Mouse (Mus musculus): Measurements from ENCODE around the gene Tmem145. TPM values are rescaled to one million over a fixed set of nuclear protein-coding genes. Genes with fewer than 3 reads are reported as not detected.
A peak's percentile ranks its signal among the peaks of the same experiment; 100 is the strongest.

The Tmem145 gene
- polyA plus RNA-seq, 2 experiments, result not detected

DNA sequence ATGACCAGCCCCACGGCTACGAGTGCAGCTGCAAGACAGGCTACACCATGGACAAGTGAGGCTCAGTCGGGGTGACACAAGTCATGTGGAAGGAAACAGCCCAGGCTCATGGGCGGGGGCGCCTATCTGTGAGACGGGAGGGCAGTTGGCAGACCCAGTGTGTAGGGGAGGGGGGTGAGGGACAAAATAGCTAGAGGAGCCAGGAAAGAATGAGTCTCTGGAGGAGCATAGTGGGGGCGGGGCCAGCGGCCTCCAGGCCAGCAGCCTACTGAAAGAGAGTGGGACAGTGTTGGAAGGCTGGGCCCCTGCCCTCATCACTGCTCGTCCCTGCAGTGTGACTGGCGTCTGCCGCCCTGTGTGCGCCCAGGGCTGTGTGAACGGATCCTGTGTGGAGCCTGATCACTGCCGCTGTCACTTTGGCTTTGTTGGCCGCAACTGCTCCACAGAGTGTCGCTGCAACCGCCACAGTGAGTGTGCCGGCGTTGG, 52.9 kb downstream of the Tmem145 start:
- H3K9ac ChIP-seq (replicated peaks), result no peak overlapping the region
- H3K4me3 ChIP-seq (ENCODE audit: insufficient read depth in 1 of 2, low read depth in 2 of 2, low read length in 2 of 2), result no peak overlapping the region
- no peak overlapping the region for H3K4me2 ChIP-seq (ENCODE audit: low read depth)
- 75% methylated on average over 19 of the region's 19 CpGs for WGBS (ENCODE audit: insufficient replicate concordance)
- TF ChIP-seq CTCF (IDR thresholded peaks at IDR 0.05; ENCODE audit: low read depth) (no peak), EP300 (IDR thresholded peaks at IDR 0.05; ENCODE audit: low read depth) (no peak)
- ATAC-seq (ENCODE audit: insufficient read depth) (no peak), DNase-seq (ENCODE audit: low read depth in 3 of 3, low spot score in 3 of 3) (no peak)
- H3K4me1 ChIP-seq (replicated peaks; ENCODE audit: control insufficient read depth in 2 of 2, insufficient read depth in 2 of 2, low read length in 1 of 2), result no peaks in the 10 kb centered on the region
- H3K36me3 ChIP-seq (replicated peaks; ENCODE audit: control insufficient read depth, insufficient read depth, low read depth), result no peaks in the 10 kb centered on the region
- no peaks in the 10 kb centered on the region for H3K9me3 ChIP-seq (ENCODE audit: control insufficient read depth, low read length)
- H3K27ac ChIP-seq, result no peak overlapping the region
- no peaks in the 10 kb centered on the region for H3K27me3 ChIP-seq (ENCODE audit: control insufficient read depth, insufficient read depth, low read length)

DNA sequence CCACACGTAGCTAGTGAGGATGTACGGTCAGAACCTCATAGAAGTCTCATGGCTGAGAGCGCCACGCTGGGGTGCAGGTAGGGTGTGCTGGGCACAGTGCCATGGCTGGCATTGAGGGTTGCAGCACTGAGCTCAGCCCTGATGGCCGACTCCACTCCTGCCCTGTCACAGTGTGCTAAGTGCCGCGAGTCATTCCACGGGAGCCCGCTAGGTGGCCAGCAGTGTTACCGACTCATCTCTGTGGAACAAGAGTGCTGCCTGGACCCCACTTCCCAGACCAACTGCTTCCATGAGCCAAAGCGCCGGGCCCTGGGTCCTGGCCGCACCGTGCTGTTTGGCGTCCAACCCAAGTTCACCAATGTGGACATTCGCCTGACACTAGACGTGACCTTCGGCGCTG, 57.2 kb downstream of the Tmem145 start:
- Histone ChIP-seq H3K4me1 (replicated peaks; ENCODE audit: control insufficient read depth in 2 of 2, insufficient read depth in 2 of 2, low read length in 1 of 2) (no peaks in the 10 kb centered on the region), H3K27me3 (ENCODE audit: control insufficient read depth, insufficient read depth, low read length) (peaks cover 15% of the 10 kb centered on the region), H3K9me3 (ENCODE audit: control insufficient read depth, low read length) (no peaks in the 10 kb centered on the region), H3K4me2 (ENCODE audit: low read depth) (no peak overlapping the region), H3K27ac (no peak overlapping the region), H3K36me3 (replicated peaks; ENCODE audit: control insufficient read depth, insufficient read depth, low read depth) (no peaks in the 10 kb centered on the region), H3K9ac (replicated peaks) (no peak overlapping the region), H3K4me3 (ENCODE audit: insufficient read depth in 1 of 2, low read depth in 2 of 2, low read length in 2 of 2) (no peak overlapping the region)
- ATAC-seq (ENCODE audit: insufficient read depth) (no peak), DNase-seq (ENCODE audit: low read depth in 3 of 3, low spot score in 3 of 3) (no peak)
- TF ChIP-seq EP300 (IDR thresholded peaks at IDR 0.05; ENCODE audit: low read depth) (no peak), CTCF (IDR thresholded peaks at IDR 0.05; ENCODE audit: low read depth) (peak; percentile 55)
- 76% methylated on average over 19 of the region's 19 CpGs for WGBS (ENCODE audit: insufficient replicate concordance)

DNA sequence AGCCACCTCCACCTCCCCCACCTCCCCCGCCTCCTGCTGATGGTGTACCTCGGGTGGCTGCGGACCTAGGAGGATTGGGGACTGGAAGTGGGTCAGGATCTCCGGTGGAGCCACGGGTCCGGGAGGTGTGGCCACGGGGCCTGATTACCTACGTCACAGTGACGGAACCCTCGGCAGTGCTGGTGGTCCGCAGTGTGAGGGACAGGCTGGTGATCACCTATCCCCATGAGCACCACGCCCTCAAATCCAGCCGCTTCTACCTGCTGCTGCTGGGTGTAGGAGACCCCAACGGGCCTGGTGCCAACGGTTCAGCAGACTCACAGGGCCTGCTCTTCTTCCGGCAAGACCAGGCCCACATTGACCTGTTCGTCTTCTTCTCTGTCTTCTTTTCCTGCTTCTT, 57.7 kb downstream of the Tmem145 start:
- no peaks in the 10 kb centered on the region for H3K36me3 ChIP-seq (replicated peaks; ENCODE audit: control insufficient read depth, insufficient read depth, low read depth)
- H3K27ac ChIP-seq, result no peak overlapping the region
- H3K4me3 ChIP-seq (ENCODE audit: insufficient read depth in 1 of 2, low read depth in 2 of 2, low read length in 2 of 2), result no peak overlapping the region
- H3K27me3 ChIP-seq (ENCODE audit: control insufficient read depth, insufficient read depth, low read length), result peaks cover 20% of the 10 kb centered on the region
- 73% methylated on average over 17 of the region's 17 CpGs for WGBS (ENCODE audit: insufficient replicate concordance)
- DNase-seq (ENCODE audit: low read depth in 3 of 3, low spot score in 3 of 3), result no peak
- H3K4me1 ChIP-seq (replicated peaks; ENCODE audit: control insufficient read depth in 2 of 2, insufficient read depth in 2 of 2, low read length in 1 of 2), result no peaks in the 10 kb centered on the region
- H3K9me3 ChIP-seq (ENCODE audit: control insufficient read depth, low read length), result no peaks in the 10 kb centered on the region
- no peak for TF ChIP-seq EP300 (IDR thresholded peaks at IDR 0.05; ENCODE audit: low read depth)
- no peak for TF ChIP-seq CTCF (IDR thresholded peaks at IDR 0.05; ENCODE audit: low read depth)
- H3K9ac ChIP-seq (replicated peaks), result no peak overlapping the region
- H3K4me2 ChIP-seq (ENCODE audit: low read depth), result no peak overlapping the region
- ATAC-seq (ENCODE audit: insufficient read depth), result no peak

Other genes starting within 250 kb of the Tmem145 start
- gene Grik5, start 233.8 kb upstream of the Tmem145 start, polyA plus RNA-seq (2012; rRNA removed), result 4.9 and 6.1 TPM in 2 replicates
- 0.37 and 0.54 TPM in 2 replicates for gene Grik5, start 233.8 kb upstream of the Tmem145 start, polyA plus RNA-seq (2014; fragmentation: Nextera tagmentation; extraction: Ambion mirVana)
- gene Zfp574, start 233.5 kb upstream of the Tmem145 start, polyA plus RNA-seq (2012; rRNA removed), result 6.3 and 6.9 TPM in 2 replicates
- 6.6 and 7.3 TPM in 2 replicates for gene Zfp574, start 233.5 kb upstream of the Tmem145 start, polyA plus RNA-seq (2014; fragmentation: Nextera tagmentation; extraction: Ambion mirVana)
- gene Pou2f2, start 126.4 kb upstream of the Tmem145 start, polyA plus RNA-seq (2012; rRNA removed), result 0.73 and 0.74 TPM in 2 replicates
- 0.94 and 1.5 TPM in 2 replicates for gene Pou2f2, start 126.4 kb upstream of the Tmem145 start, polyA plus RNA-seq (2014; fragmentation: Nextera tagmentation; extraction: Ambion mirVana)
- gene Dedd2, start 85.5 kb upstream of the Tmem145 start, polyA plus RNA-seq (2012; rRNA removed), result 26.9 and 27.9 TPM in 2 replicates
- 20.8 and 22.7 TPM in 2 replicates for gene Dedd2, start 85.5 kb upstream of the Tmem145 start, polyA plus RNA-seq (2014; fragmentation: Nextera tagmentation; extraction: Ambion mirVana)
- gene Zfp526, start 84.7 kb upstream of the Tmem145 start, polyA plus RNA-seq (2012; rRNA removed), result 4.6 and 4.9 TPM in 2 replicates
- gene Zfp526, start 84.7 kb upstream of the Tmem145 start, polyA plus RNA-seq (2014; fragmentation: Nextera tagmentation; extraction: Ambion mirVana), result 2.1 TPM in 2 replicates
- 48.6 and 55.6 TPM in 2 replicates for gene Gsk3a, start 68.3 kb upstream of the Tmem145 start, polyA plus RNA-seq (2012; rRNA removed)
- 8.4 and 8.9 TPM in 2 replicates for gene Gsk3a, start 68.3 kb upstream of the Tmem145 start, polyA plus RNA-seq (2014; fragmentation: Nextera tagmentation; extraction: Ambion mirVana)
- gene Erf, start 55.3 kb upstream of the Tmem145 start, polyA plus RNA-seq (2012; rRNA removed), result 8.5 and 9.8 TPM in 2 replicates
- 5.1 and 5.3 TPM in 2 replicates for gene Erf, start 55.3 kb upstream of the Tmem145 start, polyA plus RNA-seq (2014; fragmentation: Nextera tagmentation; extraction: Ambion mirVana)
- 14.0 and 14.8 TPM in 2 replicates for gene Cic, start 38.4 kb upstream of the Tmem145 start, polyA plus RNA-seq (2012; rRNA removed)
- 9.7 and 12.3 TPM in 2 replicates for gene Cic, start 38.4 kb upstream of the Tmem145 start, polyA plus RNA-seq (2014; fragmentation: Nextera tagmentation; extraction: Ambion mirVana)
- gene Pafah1b3, start 8.1 kb upstream of the Tmem145 start, polyA plus RNA-seq (2012; rRNA removed), result 26.2 and 29.4 TPM in 2 replicates
- gene Pafah1b3, start 8.1 kb upstream of the Tmem145 start, polyA plus RNA-seq (2014; fragmentation: Nextera tagmentation; extraction: Ambion mirVana), result 24.3 and 29.8 TPM in 2 replicates
- 0.03 and 0.04 TPM in 2 replicates for gene Prr19, start 4.7 kb upstream of the Tmem145 start, polyA plus RNA-seq (2012; rRNA removed)
- not detected in 2 replicates for gene Prr19, start 4.7 kb upstream of the Tmem145 start, polyA plus RNA-seq (2014; fragmentation: Nextera tagmentation; extraction: Ambion mirVana)
- gene Megf8, start 11.1 kb downstream of the Tmem145 start, polyA plus RNA-seq (2012; rRNA removed), result 1.3 TPM in 2 replicates
- 0.53 and 0.71 TPM in 2 replicates for gene Megf8, start 11.1 kb downstream of the Tmem145 start, polyA plus RNA-seq (2014; fragmentation: Nextera tagmentation; extraction: Ambion mirVana)
- not detected in 2 replicates for gene Cnfn, start 63.6 kb downstream of the Tmem145 start, polyA plus RNA-seq (2012; rRNA removed)
- not detected in 2 replicates for gene Cnfn, start 63.6 kb downstream of the Tmem145 start, polyA plus RNA-seq (2014; fragmentation: Nextera tagmentation; extraction: Ambion mirVana)
- 2.3 TPM in 2 replicates for gene Lipe, start 92.6 kb downstream of the Tmem145 start, polyA plus RNA-seq (2012; rRNA removed)
- 0.38 and 0.72 TPM in 2 replicates for gene Lipe, start 92.6 kb downstream of the Tmem145 start, polyA plus RNA-seq (2014; fragmentation: Nextera tagmentation; extraction: Ambion mirVana)
- not detected in 2 replicates for gene Cxcl17, start 106.8 kb downstream of the Tmem145 start, polyA plus RNA-seq (2012; rRNA removed)
- gene Cxcl17, start 106.8 kb downstream of the Tmem145 start, polyA plus RNA-seq (2014; fragmentation: Nextera tagmentation; extraction: Ambion mirVana), result not detected in 2 replicates
- 2.8 and 3.0 TPM in 2 replicates for gene Ceacam1, start 171.5 kb downstream of the Tmem145 start, polyA plus RNA-seq (2012; rRNA removed)
- 3.8 and 4.3 TPM in 2 replicates for gene Ceacam1, start 171.5 kb downstream of the Tmem145 start, polyA plus RNA-seq (2014; fragmentation: Nextera tagmentation; extraction: Ambion mirVana)
- gene Ceacam2, start 233.8 kb downstream of the Tmem145 start, polyA plus RNA-seq (2012; rRNA removed), result 0.02 and 0.03 TPM in 2 replicates
- gene Ceacam2, start 233.8 kb downstream of the Tmem145 start, polyA plus RNA-seq (2014; fragmentation: Nextera tagmentation; extraction: Ambion mirVana), result 0.15 TPM in 1 of 2 replicates, not detected in the other